Mouse (Mus musculus): ENCODE results near the gene Optn. TPM values are rescaled to one million over a fixed set of nuclear protein-coding genes. Genes with fewer than 3 reads are reported as not detected.

Gene Optn
- polyA plus RNA-seq, 1 experiment from 2014 or later, result 6.6 TPM

DNA sequence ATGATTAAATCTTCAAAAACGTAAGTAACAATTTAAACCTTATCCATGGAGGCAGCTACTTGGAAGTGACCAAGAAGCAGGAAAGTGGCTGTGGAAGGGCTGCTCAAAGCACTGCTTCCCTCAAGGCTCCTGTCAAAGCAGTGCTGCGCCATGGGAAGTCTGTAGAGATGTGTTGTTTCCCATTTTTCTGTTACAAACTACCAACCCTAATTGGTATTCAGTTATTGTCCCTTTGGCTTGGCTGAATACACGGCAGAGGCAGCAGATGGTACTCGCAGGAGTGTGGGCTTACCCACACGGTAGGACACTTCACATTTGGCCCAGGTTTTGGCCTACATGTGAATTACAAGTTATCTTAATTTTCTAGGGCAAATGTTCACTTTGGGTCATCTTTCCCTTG is 25.5 kb downstream of the Optn start:
- no peak overlapping the region for H3K9ac ChIP-seq (ENCODE audit: low read depth, low read length)
- no peak overlapping the region for H3K4me3 ChIP-seq (ENCODE audit: low read depth, low read length)
- DNase-seq (ENCODE audit: low spot score) (no peak), ATAC-seq (ENCODE audit: low FRiP score) (0 out of 2 replicates have a peak, but pooled peaks have one; percentile 40)
- 73% methylated on average over 5 of the region's 5 CpGs for WGBS
- H3K4me2 ChIP-seq (replicated peaks; ENCODE audit: low read depth, low read length), result no peak overlapping the region
- no peaks in the 10 kb centered on the region for H3K36me3 ChIP-seq (ENCODE audit: control insufficient read depth, insufficient read depth, low read length)
- 0 out of 2 replicates have a peak, but pooled peaks cover 2% of the 10 kb centered on the region for H3K4me1 ChIP-seq (replicated peaks; ENCODE audit: control insufficient read depth, insufficient read depth, low read length)
- H3K27me3 ChIP-seq (ENCODE audit: control insufficient read depth, insufficient read depth, low read length), result no peaks in the 10 kb centered on the region
- H3K9me3 ChIP-seq (ENCODE audit: control insufficient read depth, low read length), result no peaks in the 10 kb centered on the region
- no peak overlapping the region for H3K27ac ChIP-seq (ENCODE audit: low read depth, low read length)

DNA sequence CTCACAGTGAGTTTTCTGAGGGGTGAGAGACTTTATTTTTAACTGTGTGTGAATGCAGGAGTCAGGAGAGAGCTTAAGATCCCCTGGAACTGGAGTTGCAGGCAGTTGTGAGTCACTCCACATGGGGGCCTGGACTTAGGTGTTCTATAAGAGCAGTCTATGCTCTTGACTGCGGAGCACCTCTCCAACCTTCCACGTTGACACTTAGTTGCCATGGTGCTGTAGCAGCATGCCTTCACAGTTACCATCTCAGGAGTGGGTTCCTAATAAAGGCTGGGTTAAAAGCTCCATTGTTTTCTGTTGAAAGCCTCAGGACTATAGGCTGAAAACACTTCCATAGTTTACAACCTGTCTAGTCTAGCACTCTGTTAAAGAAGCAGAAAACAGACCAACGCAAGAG is 26.5 kb downstream of the Optn start:
- ATAC-seq (ENCODE audit: low FRiP score), result no peak
- Histone ChIP-seq H3K36me3 (ENCODE audit: control insufficient read depth, insufficient read depth, low read length) (no peaks in the 10 kb centered on the region), H3K4me1 (replicated peaks; ENCODE audit: control insufficient read depth, insufficient read depth, low read length) (0 out of 2 replicates have a peak, but pooled peaks cover 2% of the 10 kb centered on the region), H3K4me2 (replicated peaks; ENCODE audit: low read depth, low read length) (no peak overlapping the region), H3K27me3 (ENCODE audit: control insufficient read depth, insufficient read depth, low read length) (no peaks in the 10 kb centered on the region), H3K9me3 (ENCODE audit: control insufficient read depth, low read length) (no peaks in the 10 kb centered on the region), H3K4me3 (ENCODE audit: low read depth, low read length) (no peak overlapping the region), H3K27ac (ENCODE audit: low read depth, low read length) (no peak overlapping the region), H3K9ac (ENCODE audit: low read depth, low read length) (no peak overlapping the region)
- WGBS, result 49% methylated on average over 3 of the region's 3 CpGs
- DNase-seq (ENCODE audit: low spot score), result no peak

GRCm38 (mm10) chr2:5036411-5037076 is 27.3 kb downstream of the Optn start:
- Histone ChIP-seq H3K27ac (ENCODE audit: low read depth, low read length) (no peak overlapping the region), H3K4me3 (ENCODE audit: low read depth, low read length) (no peak overlapping the region), H3K9me3 (ENCODE audit: control insufficient read depth, low read length) (no peaks in the 10 kb centered on the region), H3K36me3 (ENCODE audit: control insufficient read depth, insufficient read depth, low read length) (no peaks in the 10 kb centered on the region), H3K9ac (ENCODE audit: low read depth, low read length) (no peak overlapping the region), H3K4me1 (replicated peaks; ENCODE audit: control insufficient read depth, insufficient read depth, low read length) (0 out of 2 replicates have a peak, but pooled peaks cover 2% of the 10 kb centered on the region), H3K4me2 (replicated peaks; ENCODE audit: low read depth, low read length) (no peak overlapping the region), H3K27me3 (ENCODE audit: control insufficient read depth, insufficient read depth, low read length) (no peaks in the 10 kb centered on the region)
- DNase-seq (ENCODE audit: low spot score) (no peak), ATAC-seq (ENCODE audit: low FRiP score) (no peak)
- 86% methylated on average over 10 of the region's 10 CpGs for whole genome bisulfite sequencing

DNA sequence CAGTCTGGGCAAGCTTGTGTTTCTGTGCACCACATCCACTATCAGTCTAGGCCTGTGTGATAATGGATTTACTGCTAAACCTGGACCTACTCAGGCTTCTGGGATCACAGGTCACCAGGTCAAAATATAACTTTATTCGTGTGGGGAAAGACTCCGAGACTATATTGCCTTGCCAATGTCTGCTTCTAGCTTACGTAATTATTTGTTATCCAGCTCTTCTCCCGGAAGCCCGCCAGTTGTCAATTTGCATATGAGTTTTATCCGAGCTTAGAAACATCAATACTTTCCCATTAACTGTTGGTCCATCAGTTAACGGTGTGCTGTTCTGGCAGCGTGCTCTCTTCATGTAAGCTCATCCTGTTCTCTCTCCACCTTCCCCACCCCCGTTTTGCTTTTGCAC is 28.6 kb downstream of the Optn start:
- ATAC-seq (ENCODE audit: low FRiP score) (no peak), DNase-seq (ENCODE audit: low spot score) (no peak)
- Histone ChIP-seq H3K27ac (ENCODE audit: low read depth, low read length) (no peak overlapping the region), H3K4me2 (replicated peaks; ENCODE audit: low read depth, low read length) (no peak overlapping the region), H3K4me1 (replicated peaks; ENCODE audit: control insufficient read depth, insufficient read depth, low read length) (0 out of 2 replicates have a peak, but pooled peaks cover 2% of the 10 kb centered on the region), H3K27me3 (ENCODE audit: control insufficient read depth, insufficient read depth, low read length) (no peaks in the 10 kb centered on the region), H3K36me3 (ENCODE audit: control insufficient read depth, insufficient read depth, low read length) (no peaks in the 10 kb centered on the region), H3K9me3 (ENCODE audit: control insufficient read depth, low read length) (no peaks in the 10 kb centered on the region), H3K4me3 (ENCODE audit: low read depth, low read length) (no peak overlapping the region), H3K9ac (ENCODE audit: low read depth, low read length) (no peak overlapping the region)
- WGBS, result 83% methylated on average over 9 of the region's 9 CpGs

- H3K27me3 ChIP-seq (ENCODE audit: control insufficient read depth, insufficient read depth, low read length), result no peaks in the 10 kb centered on the region
- H3K4me3 ChIP-seq (ENCODE audit: low read depth, low read length), result no peak overlapping the region
- H3K4me1 ChIP-seq (replicated peaks; ENCODE audit: control insufficient read depth, insufficient read depth, low read length), result 0 out of 2 replicates have a peak, but pooled peaks cover 2% of the 10 kb centered on the region
- H3K4me2 ChIP-seq (replicated peaks; ENCODE audit: low read depth, low read length), result no peak overlapping the region
- no peaks in the 10 kb centered on the region for H3K36me3 ChIP-seq (ENCODE audit: control insufficient read depth, insufficient read depth, low read length)
- DNase-seq (ENCODE audit: low spot score) (no peak), ATAC-seq (ENCODE audit: low FRiP score) (no peak)
- WGBS, result 87% methylated on average over 8 of the region's 8 CpGs
- H3K27ac ChIP-seq (ENCODE audit: low read depth, low read length), result no peak overlapping the region
- no peaks in the 10 kb centered on the region for H3K9me3 ChIP-seq (ENCODE audit: control insufficient read depth, low read length)
- H3K9ac ChIP-seq (ENCODE audit: low read depth, low read length), result no peak overlapping the region
Measured at GRCm38 (mm10) chr2:5034801-5035200, 29.1 kb downstream of the Optn start.

- DNase-seq (ENCODE audit: low spot score) (no peak), ATAC-seq (ENCODE audit: low FRiP score) (no peak)
- Histone ChIP-seq H3K27ac (ENCODE audit: low read depth, low read length) (no peak overlapping the region), H3K4me3 (ENCODE audit: low read depth, low read length) (no peak overlapping the region), H3K9ac (ENCODE audit: low read depth, low read length) (no peak overlapping the region), H3K4me1 (replicated peaks; ENCODE audit: control insufficient read depth, insufficient read depth, low read length) (0 out of 2 replicates have a peak, but pooled peaks cover 2% of the 10 kb centered on the region), H3K27me3 (ENCODE audit: control insufficient read depth, insufficient read depth, low read length) (no peaks in the 10 kb centered on the region), H3K9me3 (ENCODE audit: control insufficient read depth, low read length) (no peaks in the 10 kb centered on the region), H3K36me3 (ENCODE audit: control insufficient read depth, insufficient read depth, low read length) (no peaks in the 10 kb centered on the region), H3K4me2 (replicated peaks; ENCODE audit: low read depth, low read length) (no peak overlapping the region)
- 74% methylated on average over 15 of the region's 15 CpGs for WGBS
Measured at GRCm38 (mm10) chr2:5033546-5034420, 30.1 kb downstream of the Optn start.

- no peak overlapping the region for H3K4me2 ChIP-seq (replicated peaks; ENCODE audit: low read depth, low read length)
- no peak overlapping the region for H3K4me3 ChIP-seq (ENCODE audit: low read depth, low read length)
- H3K27ac ChIP-seq (ENCODE audit: low read depth, low read length), result no peak overlapping the region
- H3K27me3 ChIP-seq (ENCODE audit: control insufficient read depth, insufficient read depth, low read length), result no peaks in the 10 kb centered on the region
- WGBS, result 83% methylated on average over 5 of the region's 5 CpGs
- no peaks in the 10 kb centered on the region for H3K9me3 ChIP-seq (ENCODE audit: control insufficient read depth, low read length)
- no peaks in the 10 kb centered on the region for H3K4me1 ChIP-seq (replicated peaks; ENCODE audit: control insufficient read depth, insufficient read depth, low read length)
- ATAC-seq (ENCODE audit: low FRiP score) (no peak), DNase-seq (ENCODE audit: low spot score) (no peak)
- no peaks in the 10 kb centered on the region for H3K36me3 ChIP-seq (ENCODE audit: control insufficient read depth, insufficient read depth, low read length)
- H3K9ac ChIP-seq (ENCODE audit: low read depth, low read length), result no peak overlapping the region
Measured at GRCm38 (mm10) chr2:5032665-5033064, 31.2 kb downstream of the Optn start.

GRCm38 (mm10) chr2:5031215-5031614 is 32.6 kb downstream of the Optn start:
- 80% methylated on average over 7 of the region's 7 CpGs for WGBS
- H3K4me2 ChIP-seq (replicated peaks; ENCODE audit: low read depth, low read length), result no peak overlapping the region
- no peaks in the 10 kb centered on the region for H3K4me1 ChIP-seq (replicated peaks; ENCODE audit: control insufficient read depth, insufficient read depth, low read length)
- H3K36me3 ChIP-seq (ENCODE audit: control insufficient read depth, insufficient read depth, low read length), result no peaks in the 10 kb centered on the region
- no peak overlapping the region for H3K4me3 ChIP-seq (ENCODE audit: low read depth, low read length)
- H3K9me3 ChIP-seq (ENCODE audit: control insufficient read depth, low read length), result no peaks in the 10 kb centered on the region
- H3K9ac ChIP-seq (ENCODE audit: low read depth, low read length), result no peak overlapping the region
- DNase-seq (ENCODE audit: low spot score) (no peak), ATAC-seq (ENCODE audit: low FRiP score) (no peak)
- no peak overlapping the region for H3K27ac ChIP-seq (ENCODE audit: low read depth, low read length)
- H3K27me3 ChIP-seq (ENCODE audit: control insufficient read depth, insufficient read depth, low read length), result no peaks in the 10 kb centered on the region
